Mouse (Mus musculus) liver, adult 2 months (tissue): ENCODE data around the gene Hdgf.

Source experiments
- CTCF ChIP-seq: fragments of 200-500 bp; IDR thresholded peaks from 2 replicates; pipeline ENCODE4 v1.5.1; 2011; ENCODE audit warnings: low read depth, low read length, control low read depth
- POLR2A ChIP-seq: fragments of 200-500 bp; IDR thresholded peaks from 2 replicates; pipeline ENCODE4 v1.6.1; 2011; ENCODE audit warnings: low read length, control low read depth; ENCODE audit not compliant: insufficient read depth; ENCODE audit errors: extremely low read depth

GRCm38 (mm10) chr3:87934501-87934900 lies 28.4 kb downstream of the Hdgf start:
- no peak for TF ChIP-seq POLR2A
- peak; percentile 12; the same call in 1 of the 2 replicates for TF ChIP-seq CTCF
